Mouse (Mus musculus) layer of hippocampus, adult 18-20 months (tissue): ENCODE data around the gene Siglecg. TPM values are rescaled to one million over a fixed set of nuclear protein-coding genes. Genes with fewer than 3 reads are reported as not detected.
"Not testable (repeated sequence)": the region's sequence is repeated elsewhere in the genome, so short reads cannot be mapped to it uniquely, and the experiment has no call there.

Experiments
- DNase-seq, 2 experiments: peaks; one replicate each; pipeline ENCODE4 v3.0.0; 2022; ENCODE audit warnings: low spot score in 2 of 2
- long read RNA-seq: library from polyadenylated mRNA; stranded (forward); transcript quantifications from one replicate; pipeline ENCODE4 v2.0.0, GENCODE M21; 2021
- total RNA-seq, 2 experiments: library from RNA; stranded (reverse); gene quantifications; 2 replicates each; pipeline ENCODE4 v1.2.3; 2021

Siglecg gene
- total RNA-seq, result not detected
- long read RNA-seq, result 0 reads

DNA sequence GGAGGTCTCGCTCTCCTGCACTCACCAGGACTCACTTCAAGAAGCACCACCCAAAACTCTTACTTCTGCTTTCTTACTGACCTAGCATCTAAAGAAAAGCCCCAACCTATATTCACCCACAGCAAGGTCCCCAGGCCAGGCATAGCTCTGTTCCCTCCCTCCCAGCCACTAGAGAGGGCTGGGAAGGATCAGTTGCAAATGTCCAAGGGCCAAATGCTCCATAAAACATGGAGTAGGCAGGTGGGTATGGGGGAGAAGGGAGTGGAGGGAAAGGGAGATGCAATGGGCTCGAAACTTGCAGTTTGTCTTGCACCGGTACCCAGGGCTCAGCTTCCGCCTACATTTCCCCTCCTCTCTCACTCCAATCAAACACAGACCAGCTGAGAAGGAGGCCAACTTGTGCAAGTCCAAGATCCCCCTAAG, at the start of gene Siglecg:
Siglecg (plus strand) TSS at position 74 of the 423 bp plus-strand sequence.
- DNase-seq, result no peak

DNA sequence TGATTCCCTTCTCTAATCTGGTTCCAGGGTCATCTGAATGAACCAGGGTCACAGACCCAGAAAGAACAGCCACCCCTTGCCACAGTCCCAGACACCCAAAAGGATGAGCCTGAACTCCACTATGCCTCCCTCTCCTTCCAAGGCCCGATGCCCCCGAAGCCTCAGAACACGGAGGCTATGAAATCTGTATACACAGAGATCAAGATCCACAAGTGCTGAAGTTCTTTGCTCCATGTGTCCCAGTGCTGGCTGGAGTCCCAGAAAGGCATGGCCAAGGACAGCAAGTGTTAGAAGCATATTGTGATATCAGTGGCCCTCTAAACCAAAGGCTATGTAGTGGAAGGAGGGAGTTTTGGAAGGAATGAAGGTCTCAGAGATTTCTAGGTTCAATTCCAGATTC, 49.4 kb upstream of the Siglecg start:
- DNase-seq, result no peak

DNA sequence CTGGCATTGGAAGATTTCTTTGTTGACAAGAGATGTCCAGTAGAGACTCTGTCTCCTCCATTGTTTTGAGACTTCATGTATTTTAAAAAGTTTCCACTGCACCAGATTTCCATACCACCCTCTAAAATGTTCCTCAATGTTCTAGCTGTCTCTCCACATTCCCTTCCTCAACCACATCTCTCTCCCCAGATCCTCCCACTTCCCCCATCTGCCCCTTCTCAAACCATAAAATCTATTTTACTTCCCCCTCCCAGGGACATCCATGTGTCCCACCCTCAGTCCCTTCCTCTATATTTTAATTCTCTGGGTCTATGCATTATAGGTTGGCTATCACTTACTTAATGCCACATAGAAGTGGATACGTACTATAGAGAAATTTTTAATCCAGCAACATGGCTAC, 46.6 kb upstream of the Siglecg start:
- no peak for DNase-seq

DNA sequence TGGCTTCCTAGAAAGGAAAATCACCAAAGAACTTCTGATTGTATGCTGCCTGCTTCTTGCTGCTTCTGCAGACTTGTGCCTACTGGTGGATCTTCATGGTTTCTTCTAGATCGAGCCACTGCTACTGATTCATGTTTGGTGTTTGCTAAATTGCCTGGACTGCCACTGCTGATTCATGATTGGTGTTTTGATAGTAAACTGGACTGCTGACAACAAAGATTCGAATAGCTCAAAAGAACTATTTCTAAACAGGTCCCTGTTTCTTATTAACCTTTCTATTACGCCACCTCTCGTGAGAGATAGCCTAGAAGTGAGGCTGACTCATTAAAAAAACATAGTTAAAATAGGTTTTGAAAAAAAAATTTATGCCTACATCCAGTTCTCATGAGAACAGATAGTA, 46.0 kb upstream of the Siglecg start:
- no peak for DNase-seq

DNA sequence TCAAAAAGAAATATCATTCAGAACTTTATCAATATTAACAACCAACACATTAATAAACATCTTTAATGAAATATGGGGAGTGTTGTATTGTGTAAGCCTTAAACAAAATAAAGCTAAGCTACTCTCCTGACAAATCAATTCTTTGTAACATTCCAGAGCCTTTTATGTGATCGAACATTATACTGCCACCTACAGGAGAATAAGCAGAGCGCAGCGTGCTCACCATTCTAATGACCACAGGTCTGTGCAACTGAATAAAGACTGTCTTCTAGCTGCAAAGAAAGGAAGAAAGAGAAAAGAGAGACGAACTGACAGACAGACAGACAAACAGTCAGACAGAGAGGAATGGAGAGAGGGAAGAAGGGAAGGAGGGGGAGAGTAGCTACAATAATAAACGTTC, 29.8 kb upstream of the Siglecg start:
- peak in 1 of 2 experiments; percentile 62 for DNase-seq

DNA sequence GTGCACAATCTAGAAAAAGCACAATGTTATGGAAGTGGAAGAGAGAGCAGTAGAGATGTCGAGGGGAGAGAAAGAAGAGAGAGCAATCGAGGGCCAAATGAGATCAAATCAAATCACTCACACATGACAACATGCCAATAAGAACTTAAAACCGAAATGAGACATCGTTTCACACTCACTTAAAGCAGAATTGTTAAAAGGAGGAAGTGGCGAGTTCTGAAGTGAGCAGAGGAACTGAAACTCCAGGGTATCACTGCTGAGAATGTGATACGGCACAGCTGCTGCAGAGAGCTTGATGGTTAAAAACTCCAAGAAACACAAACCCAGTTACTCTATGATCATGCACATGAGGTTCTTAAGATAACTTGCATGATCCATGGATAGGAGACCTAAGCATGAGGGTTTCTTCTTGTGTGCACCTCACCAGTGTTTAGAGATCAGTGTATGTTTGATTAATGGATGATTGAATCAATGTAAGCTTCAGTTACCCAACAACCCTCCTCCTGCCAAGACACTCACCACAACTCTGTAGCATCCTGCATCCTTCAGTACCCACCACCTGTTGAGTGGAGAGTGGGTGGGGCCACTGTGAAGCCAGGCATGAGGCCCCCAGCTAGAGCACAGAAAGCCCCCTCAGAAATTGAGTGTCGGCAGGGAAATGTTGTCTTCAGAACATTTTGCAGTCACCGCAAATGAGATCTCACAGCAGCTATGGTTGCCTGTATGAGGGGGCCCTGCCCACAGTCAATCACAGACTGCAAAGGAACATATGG, 15.5 kb upstream of the Siglecg start:
- no peak for DNase-seq

DNA sequence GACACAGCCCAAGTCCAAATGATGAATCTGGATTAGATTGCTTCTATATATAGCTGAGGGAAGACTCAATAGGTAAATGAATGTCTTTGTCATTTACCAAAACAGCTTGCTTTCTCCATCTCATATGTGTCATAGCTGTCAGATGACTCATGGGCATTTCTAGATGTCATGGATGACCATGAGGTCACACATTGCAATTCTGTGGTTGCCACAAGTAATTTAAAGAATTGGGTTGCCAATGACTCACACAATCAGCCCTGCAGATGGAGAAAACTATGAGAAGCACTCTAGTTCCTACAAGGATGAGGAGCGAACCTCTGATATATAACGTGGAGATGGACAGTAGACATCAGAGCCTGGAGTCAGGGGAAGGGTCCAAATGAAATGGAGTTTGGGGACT, 8.5 kb upstream of the Siglecg start:
- DNase-seq, result no peak

DNA sequence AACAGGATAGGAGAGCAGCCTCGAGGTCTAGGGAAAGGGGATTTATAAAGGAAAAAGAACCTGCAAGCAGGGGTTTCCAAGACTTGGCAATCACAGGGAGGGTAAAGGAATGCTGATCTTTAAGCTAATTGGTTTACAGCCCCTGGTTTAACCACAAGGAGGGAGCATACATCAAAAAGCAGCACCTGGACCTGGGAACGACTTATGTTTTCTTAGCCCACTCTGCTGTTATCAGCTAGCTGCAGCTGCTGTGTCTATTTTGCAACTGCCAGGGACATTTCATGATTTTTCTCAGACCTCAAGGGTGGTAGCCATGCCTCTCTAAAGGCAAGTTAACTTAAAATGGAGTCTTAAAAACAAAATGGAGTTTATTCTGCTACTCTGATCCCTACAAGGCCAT, 5.3 kb upstream of the Siglecg start:
- no peak for DNase-seq

DNA sequence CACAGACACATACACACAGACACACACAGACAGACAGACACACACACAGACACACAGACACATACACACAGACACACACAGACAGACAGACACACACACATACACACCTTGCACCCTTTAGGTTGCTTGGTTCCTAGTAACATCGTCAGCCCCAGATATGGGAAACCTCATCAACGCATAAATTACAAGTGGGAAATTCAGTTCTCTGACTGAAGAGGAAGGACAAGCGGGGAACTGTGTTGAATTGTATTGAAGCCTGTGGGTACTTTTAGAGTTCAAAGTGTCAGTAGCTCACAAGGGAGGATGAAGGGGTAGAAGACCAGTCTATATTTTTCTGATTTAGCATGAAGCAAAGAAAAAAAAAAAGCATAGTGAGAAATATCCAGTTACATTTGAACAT, 431 bp upstream of the Siglecg start:
- no peak for DNase-seq

DNA sequence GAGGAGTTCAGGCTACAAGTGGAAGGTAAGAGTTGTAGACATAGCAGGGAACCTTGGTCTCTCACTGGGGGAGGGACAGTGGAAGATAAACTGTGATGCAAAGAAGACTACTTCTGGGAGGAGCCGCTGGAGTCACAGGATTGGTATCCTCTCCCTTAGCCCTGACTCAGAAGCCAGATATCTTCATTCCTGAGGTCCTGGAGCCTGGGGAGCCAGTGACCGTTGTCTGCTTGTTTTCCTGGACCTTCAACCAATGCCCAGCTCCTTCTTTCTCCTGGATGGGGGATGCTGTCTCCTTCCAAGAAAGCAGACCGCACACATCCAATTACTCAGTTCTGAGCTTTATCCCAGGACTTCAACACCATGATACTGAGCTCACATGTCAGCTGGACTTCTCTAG, 1.1 kb downstream of the Siglecg start:
- DNase-seq, result no peak

DNA sequence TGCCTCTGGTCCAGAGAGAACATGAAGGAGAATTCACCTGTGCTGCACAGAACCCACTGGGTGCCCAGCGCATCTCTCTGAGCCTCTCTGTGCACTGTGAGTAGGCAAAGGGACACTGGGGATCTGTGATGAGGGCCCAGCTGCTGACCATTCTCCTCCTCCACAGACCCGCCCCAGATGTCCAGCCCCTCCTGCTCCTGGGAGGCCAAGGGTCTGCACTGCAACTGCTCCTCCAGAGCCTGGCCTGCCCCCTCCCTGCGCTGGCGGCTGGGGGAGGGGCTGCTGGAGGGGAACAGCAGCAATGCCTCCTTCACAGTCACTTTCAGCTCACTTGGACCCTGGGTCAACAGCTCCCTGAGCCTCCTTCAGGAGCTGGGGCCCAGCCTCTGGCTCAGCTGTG, 3.7 kb downstream of the Siglecg start:
- DNase-seq, result not testable (repeated sequence)

DNA sequence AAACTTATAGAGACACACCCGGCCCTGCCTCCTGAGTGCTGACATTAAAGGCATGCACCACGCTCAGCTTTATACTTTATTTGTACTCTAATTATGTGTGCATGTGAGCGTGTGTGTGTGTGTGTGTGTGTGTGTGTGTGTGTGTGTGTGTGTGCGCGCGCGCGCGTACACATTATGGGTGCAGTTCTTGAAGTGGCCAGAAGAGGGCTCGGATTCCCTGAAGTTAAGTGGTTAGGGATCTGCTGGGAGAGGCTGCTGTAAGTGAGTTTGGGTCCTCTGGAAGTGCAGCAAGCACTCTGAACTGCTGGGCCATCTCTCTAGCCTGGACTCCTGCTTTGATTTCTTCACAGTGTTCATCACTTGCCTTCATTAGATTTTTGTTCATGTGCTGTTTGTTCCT, 9.3 kb downstream of the Siglecg start:
- DNase-seq, result no peak

DNA sequence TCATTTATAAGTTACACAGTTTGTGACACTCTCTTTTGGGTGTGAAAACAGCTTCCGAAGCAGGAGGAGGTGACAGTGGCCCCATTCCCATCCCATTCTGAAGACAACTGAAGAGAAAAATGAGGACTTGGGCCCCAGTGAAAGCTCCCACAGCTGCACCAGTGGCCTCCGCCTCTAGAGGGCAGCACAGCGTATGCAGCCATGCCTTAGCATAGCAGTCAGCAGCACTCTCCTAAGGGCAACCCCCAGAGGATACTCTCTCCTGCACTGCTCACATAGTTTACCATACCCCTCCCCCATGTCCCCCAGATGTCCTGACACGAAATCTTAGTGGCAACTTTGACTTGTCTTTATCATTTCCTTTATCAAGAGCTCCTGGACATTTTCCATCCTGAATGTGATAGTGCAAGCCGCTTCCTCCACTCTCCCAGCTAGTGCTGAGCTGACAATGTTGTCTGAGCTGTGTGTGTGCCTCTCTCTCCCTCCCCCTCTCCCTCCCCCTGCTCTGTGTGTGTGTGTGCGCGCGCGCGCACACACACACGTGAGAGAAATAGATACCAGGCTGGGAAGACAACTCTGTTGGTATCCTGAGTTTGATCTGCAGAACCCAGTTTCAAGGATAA, 15.1 kb downstream of the Siglecg start:
- DNase-seq, result peak; percentile 76 to 90

DNA sequence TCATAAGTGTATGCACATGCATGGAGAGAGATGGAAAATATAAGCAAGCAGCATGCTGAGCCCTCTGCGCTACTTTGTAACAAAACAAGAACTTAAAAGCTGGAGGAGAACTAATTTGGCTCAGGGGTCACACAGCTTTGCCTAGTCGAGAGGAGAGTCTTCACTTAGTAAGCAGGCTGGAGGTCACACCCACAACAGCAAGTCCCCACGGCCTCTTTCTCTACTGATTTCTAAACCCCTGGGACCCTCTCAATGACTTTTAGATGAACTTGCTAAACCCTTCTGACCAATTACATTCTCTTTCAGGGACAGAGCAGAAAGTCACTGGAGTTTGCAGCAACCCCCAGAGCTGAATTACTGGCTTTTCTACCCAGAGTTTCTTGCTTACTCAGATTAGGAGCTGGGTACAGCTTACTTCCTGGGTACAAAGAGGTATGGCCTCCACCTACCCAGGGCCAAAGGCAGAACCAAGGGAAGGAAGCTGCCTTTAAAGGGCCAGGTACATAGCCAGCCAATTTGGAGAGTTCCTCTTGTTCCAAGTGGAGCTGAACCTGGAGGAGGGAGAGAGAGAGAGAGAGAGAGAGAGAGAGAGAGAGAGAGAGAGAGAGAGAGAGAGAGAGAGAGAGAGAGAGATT, 16.1 kb downstream of the Siglecg start:
- no peak for DNase-seq

DNA sequence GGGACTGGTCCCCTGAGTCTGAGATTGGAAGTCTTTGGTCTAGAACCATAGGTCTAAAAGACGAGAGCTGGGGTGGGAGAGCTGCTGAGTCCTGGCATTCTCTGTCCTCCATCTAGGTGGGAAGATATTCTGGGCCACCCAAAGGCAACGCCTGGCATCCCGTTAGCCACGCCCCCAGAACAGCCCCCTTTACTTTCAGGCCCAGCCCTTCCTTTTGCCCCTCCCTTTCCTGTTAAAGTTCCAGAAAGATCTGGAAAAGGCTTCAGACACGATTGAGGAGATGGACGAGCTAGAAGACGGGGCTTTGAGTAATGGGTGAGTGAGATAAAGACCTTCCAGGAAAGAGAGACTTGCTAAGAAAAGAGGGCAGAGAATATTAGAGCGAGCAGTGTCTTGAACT, 19.4 kb downstream of the Siglecg start, which contains the start of gene Lim2:
Lim2 (plus strand) TSS at position 265 of the 400 bp plus-strand sequence.
- DNase-seq, result no peak

DNA sequence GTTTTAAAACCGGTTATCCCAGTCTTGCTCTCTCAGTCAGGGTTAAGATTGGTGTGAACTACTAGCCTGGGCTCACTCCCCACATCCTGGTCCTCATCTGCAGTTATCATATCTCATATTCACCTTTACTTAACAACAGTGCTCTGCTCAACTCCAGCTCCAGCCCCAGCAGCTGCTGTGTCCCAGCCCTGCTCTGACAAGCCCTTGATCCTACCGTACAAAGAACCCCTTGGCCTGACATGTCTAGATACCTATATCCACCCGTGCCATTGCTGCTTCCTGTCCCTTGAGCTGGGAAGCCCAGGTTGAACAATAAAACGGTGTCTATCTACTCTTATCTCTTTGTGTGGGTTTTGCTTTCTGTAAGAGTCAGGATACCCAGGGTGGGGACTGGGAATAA, 21.5 kb downstream of the Siglecg start:
- no peak for DNase-seq

DNA sequence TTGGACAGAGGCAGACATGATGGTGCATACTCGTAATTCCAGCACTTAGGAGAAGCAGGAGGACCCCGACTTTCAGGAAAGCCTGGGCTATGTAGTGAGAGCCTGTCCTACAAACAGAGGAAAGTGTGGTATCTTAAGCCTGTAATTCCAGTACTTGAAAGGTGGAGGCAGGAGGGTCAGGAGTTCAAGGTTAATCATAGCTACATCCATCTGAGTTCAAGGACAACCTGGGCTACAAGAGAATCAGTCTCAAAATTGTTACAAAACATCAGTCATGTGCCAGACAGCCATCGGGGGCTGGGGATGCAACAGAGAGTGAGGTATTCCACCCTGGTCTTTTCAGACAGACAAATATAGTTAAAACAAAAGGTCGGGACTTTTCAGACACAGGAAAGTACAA, 24.9 kb downstream of the Siglecg start:
- DNase-seq, result no peak

DNA sequence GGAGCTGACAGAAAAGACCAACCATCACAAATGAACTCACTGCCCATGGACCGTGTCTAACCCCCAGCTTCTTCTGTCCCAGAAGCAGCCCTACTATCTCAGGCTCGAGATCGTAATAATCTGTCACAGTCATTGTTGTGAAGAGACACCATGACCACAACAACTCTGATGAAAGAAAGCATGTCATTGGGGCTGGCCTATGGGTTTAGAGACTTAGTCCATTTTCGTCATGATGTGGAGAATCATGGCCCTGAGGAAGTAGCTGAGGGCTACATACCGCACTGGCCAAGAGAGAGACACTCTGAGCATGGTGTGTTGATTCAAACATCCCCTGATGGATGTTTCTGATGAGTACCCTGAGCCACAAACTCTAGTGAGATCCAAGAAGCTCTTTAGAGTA, 26.7 kb downstream of the Siglecg start:
- DNase-seq, result no peak

DNA sequence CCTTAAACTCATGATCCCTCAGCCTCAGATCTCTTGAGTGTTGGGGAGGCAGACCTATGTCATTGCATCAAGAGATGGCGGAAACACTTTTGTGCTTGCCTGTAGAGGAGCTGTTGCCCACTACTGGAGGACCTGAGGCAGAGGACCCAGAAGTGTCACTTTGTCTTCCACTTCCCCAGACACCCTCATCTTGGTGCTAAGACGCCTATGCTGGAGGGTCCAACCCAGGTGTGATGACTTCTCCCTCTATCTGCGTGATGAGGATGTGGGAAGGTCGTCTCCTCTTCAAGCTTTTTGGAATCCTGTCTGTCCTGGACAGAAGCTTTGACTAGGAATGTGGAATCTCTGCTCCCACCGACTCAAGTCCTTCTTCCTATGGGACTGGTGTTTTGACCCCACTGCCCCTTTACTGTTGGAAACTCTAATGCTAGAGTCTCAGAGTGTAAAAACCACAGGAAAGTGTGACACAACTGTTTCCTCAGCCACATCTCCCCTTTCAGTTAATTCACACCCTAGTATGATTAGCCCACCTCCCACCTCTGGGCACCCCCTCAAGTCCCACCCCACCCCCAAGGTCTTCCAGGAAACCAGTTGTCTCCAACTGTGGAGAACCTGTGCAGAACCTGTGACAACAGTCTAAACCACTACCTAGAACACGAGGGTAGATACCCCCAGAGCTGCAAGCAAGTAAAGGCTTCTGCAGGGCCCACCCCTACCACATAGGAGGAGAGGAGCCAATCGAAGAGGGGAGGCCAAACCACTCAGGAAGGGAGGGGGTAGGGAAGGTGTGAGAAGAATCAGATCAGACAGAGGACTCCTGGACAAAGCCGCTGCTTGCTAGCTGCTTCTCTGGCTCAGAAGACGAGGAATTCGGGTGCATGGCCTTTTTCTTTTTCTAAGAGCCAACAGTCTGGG, 28.6 kb downstream of the Siglecg start, which contains the start of gene Nkg7:
Nkg7 (plus strand) TSS at position 733 of the 915 bp plus-strand sequence.
- DNase-seq, result no peak

DNA sequence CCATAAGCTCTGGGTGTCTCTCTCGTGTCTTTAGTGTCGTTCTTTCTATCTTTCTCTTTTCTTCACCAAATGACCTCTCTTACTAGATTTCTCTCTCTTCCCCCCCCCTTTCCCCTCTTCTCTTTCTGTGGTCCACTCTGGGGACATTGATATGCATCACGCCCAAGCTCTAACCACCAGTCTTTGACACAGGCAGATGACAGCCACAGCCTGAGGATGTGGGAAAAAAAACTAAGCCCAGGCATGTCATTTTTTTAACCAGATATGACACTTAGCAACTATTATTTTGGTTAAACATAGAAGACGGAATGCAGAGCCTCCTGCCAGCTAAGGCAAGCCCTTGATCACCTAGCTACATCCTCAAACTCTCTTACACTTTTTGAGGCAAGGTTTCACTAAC, 30.6 kb downstream of the Siglecg start:
- no peak for DNase-seq

DNA sequence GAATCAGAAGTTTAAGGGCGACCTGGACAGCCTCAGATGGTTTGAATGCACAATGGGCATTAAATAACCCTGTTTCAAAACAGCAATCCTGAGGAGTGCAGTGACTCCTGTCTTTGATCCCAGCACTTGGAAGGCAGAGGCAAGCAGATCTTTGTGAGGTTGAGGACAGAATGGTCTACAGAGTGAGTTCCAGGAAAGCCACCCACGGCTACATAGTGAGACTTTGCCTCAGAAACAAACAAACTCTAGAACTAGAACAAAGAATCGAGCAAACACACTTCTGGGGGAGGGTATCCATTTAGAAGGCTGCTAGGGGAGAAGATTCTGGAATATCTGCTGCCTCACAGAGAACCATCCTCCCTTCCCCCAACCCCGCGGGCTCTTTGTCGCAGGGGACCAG, 32.5 kb downstream of the Siglecg start, which contains the start of gene Cldnd2:
Cldnd2 (plus strand) TSS at position 301 of the 400 bp plus-strand sequence.
- DNase-seq, result no peak
